Mouse (Mus musculus): ENCODE data around the gene Alg11.

Alg11 gene

DNA sequence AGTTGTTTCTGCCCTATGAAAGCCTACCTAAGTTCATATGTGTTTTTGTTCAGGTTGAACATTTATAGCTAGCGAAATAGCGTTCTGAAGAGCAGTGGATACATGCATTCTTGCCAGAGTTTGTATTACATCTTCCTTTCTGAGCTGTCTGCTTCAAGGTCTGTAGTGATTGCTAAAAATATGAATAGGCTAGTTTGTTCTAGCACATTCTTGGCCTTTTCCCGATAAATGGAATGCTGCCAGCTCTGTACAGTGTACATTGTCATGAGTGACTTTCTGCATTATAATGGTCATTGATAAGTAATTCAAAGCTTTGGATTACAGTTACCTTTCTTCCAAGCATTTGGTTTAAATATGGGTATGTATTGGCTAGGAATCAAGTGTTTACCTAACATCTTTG lies 605 bp downstream of the Alg11 start:
- DNase-seq (ENCODE audit: low read depth), result no peak

DNA sequence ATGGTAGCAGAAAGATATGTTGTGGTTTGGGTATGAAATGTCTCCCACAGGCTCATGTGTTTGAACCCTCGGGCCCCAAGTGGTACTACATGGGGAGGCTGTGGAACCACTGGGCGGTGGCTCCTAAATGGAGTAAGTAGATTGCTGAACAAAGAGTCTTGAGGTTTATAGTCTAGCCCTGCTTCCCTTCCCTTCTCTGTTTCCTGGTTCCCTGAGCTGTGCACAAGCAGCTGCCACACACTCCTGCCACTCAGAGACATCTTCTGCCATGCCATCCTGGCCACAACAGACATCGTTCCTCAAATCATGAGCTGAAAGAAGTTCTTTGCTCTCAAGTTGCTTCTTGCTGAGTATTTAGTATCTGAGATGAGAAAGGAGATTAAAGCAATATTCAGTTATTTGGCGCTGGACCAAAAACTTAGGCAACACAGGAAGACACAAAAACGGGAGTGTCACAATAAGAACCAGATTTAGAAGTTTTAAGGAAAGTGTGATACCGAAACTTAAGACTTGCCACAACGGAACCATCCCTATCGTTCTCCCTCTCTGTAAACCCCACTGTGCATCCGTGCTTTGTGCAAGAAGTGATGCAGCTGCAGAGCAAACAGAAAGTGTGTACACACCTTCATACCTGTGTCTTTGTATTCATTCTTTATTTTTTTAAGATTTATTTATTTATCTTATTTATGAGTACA lies 18.9 kb downstream of the Alg11 start:
- DNase-seq (ENCODE audit: low read depth), result no peak

DNA sequence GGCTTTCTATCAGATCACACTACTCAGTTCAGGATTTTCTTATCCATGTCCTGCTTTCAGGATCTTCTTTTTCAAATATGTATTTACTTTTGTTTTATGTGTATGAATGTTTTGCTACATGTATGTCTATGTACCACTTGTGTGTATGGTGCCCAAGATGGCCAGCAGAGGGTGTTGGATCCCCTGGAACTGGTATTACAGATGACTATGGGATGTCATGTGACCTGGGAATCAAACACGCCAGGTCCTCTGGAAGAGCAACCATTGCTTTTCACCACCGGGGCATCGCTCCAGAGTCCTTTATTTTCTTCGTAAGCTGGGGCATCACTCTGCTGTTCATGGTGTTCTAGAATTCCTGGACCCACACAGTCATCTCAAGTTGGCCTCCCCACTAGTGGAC lies 28.7 kb downstream of the Alg11 start:
- no peak for DNase-seq (ENCODE audit: low read depth)

DNA sequence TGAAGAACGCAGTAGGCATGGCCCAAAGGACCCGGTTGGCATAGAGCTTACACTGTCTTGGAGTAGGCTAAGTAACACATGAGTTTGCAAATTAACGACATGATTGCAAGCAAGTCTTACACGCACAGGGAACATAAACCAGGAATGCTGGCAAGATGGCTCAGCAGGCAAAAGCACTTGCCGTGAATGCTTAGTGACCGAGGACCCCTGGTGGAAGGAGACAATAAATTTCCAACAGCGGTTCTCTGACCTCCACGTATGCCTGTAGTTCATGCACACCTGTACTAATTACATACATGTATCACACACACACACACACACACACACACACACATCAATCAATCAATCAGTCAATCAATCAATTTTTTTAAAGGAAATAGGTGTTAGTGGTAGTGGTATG lies 31.0 kb downstream of the Alg11 start:
- DNase-seq (ENCODE audit: low read depth), result no peak

DNA sequence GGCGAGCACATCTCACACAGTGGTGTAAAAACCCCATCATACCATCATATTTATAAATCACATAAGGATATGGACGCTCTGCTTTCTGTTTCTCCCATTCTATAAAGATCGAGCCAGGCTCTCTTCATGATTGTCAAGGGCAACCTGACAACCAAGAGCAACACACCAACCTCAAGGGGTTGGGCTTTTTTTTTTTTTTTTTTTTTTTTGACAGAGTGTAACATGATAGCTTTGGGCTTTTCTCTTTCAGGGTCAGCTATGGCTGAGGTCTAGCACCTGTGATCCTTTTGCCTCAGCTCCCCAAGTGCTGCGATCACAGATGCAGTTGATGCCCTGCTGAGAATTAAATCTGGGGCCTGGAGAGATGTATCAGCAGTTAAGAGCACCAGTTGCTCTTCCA lies 46.5 kb downstream of the Alg11 start:
- DNase-seq (ENCODE audit: low read depth), result no peak

Measured in naive thymus-derived CD4-positive, alpha-beta T cell, adult 2 months (primary cell).